Mouse (Mus musculus): ENCODE measurements at regions not wholly inside any gene's neighbourhood (a gene's known extent, or its start where the extent isn't known, plus 50 kb on each side); places are given as distances from the start of the nearest gene placed in this dataset.

DNA sequence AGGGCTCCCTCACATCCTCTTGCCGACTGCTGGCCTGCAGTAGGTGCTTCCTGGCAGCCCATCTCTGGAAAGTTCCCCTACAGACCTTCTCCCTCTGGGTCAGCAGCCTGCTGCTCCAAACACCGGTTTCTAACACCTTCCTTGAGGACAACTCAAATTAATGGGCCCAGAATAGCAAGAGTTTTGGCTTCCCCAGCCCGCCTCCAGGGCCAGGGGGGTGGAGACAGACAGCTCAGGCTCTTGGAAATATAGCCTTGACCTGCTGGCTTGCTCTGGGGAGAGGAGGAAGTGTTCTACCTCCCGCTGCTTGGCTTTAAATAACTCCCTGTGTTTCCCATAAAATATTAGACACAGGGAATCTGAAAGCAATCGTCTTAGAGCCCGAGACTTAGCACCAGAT is 349.8 kb downstream of the Ptpru start:
- DNase-seq (ENCODE audit: low spot score in 2 of 2), result no peak

DNA sequence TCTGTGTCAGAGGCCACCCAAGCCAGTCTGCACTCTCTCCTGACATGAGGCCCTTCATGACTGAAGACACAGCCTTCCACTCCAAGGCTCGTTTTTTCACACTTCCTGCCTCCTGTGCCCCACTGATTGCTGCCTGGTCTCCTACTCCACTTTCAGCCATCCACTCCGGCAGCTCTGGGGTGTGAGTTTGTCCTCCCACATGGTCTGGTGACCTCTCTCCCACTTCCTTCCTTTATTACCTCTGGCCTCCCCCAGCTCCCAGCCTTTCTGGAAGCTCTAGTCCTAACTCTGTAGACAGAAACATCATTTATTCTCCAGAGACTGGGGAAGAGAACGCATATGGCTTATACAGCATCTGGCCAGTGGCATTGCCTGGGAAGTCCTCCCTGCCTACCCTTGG is 349.0 kb downstream of the Ptpru start:
- no peak for DNase-seq (ENCODE audit: low spot score in 2 of 2)

DNA sequence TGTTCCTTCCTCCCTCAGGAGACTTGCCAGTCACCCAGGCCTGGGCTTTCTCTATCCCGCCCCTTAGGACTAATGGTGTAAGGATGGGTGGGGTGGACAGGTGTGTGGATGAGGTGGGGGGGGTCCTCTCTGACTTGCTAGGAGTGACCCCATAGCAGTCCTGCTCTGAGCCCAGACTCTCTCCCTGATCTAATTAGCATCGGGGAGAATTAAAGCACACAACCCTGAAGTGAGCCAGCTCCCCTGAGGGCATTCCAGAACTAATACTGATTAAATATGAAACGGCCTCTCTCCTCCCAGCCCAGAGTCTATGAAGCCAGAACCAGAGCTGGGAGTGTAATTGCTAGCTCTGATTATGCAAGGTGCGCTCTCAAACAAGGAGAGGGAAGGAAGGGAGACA is 346.1 kb downstream of the Ptpru start:
- DNase-seq (ENCODE audit: low spot score in 2 of 2), result no peak

DNA sequence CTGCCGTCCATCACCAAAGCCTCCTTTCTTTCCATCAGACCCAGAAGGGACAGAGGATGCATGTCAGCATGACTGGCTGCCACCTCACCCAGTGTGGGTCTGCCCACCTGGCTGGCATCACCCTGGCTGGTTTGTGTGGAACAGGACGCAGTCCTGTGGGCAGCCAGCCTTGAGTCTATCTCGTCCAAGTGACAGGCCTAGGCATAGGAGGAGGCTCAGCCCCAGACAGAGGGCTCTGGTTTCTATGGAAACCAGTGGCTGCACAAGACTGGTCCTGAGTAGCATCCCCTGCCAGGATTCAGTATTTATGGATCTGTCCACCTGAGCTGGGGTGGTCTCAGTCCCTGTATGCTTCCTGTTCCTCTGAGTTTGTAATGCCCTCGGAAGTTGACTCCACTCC is 344.4 kb downstream of the Ptpru start:
- no peak for DNase-seq (ENCODE audit: low spot score in 2 of 2)

DNA sequence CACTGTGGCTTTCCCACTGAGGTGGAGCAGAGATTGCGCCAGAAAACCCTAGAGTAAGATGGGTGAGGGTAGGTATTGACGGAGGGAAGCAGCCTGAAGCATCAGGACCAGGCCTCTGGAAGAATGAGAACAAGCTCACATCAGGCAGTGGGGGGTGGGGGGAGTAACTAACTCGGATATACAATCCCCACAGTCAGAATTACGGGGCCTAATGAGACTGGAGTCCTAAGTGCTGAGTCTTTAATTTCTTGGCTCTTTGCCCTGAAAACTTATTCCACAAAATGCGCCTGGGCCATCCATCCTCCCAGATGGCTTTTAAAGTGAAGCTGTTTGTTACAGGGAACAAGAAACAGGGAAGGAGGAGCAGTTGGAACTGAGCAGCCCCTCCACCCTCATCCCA is 341.2 kb downstream of the Ptpru start:
- no peak for DNase-seq (ENCODE audit: low spot score in 2 of 2)

DNA sequence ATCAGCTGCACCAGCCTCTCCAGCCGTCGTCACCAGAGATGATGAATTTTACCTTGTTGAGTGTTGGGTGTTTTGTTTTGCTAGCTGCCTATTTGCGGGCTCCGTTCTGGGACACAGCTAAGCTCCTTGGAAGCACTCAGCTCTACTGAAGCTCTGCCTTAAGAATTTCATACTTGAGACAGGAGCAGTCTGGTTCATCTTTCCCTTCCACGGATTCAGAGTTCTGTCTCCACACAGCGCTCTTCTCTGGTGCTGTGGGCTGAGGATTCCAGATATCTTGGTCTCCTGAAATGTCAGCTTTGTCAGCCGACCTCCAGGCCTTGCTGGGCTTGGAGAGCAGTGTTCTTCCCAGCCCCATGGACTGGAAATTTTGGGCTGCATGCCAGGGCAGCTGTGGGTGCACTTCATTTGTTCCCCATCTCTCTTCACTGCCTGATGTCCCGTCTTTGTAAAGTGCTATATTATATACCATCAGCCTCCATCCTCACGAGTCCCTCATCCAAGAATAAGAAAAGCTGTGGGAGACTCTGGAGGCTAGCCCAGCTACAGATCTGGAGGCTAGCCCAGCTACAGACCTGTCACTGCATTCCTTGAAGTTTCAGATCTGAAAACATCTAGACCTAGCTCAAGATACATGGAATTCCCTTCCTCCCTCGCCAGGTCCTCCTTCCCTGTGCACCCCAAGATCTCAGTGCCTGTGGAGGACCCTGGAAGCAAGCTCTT is 337.0 kb downstream of the Ptpru start:
- no peak for DNase-seq (ENCODE audit: low spot score in 2 of 2)

DNA sequence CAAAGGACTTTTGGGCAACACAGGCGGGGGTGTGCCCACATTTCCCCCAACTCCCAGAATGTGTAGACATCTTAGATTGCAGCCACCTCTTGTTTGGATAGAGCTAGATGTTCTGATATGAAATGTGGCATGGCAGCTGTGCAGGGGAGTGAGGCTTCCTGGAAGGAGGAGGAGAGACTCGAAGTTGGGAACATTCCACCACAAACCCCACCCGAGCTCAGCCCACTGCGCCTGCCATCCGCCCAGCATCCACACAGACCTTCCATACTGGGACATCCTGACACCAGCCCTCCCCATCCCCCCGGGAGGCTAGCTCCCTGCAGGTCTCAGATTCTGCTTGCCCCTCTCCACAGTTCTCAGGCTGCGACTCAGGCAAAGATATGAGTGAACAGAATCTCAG is 329.9 kb downstream of the Ptpru start:
- DNase-seq (ENCODE audit: low spot score in 2 of 2), result no peak

DNA sequence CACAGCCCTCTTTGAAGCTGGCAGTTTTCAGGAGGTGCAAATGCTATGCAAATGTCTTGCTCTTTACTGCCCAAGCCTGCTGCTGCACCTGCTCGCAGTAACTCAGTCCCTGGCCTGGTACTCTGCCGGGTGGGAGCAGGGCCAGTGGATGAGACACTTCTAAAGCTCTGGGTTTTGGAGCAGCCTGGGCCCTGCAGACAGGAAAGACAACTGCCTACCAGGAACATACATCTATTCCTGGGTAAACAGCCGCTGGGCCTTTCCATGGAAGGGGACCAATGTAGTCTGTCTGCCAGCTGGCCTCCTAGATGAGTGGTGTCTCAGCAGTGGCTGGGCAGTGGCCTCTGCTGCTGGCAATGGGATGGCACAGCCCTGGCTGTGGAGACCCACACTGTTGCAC is 326.5 kb downstream of the Ptpru start:
- no peak for DNase-seq (ENCODE audit: low spot score in 2 of 2)

DNA sequence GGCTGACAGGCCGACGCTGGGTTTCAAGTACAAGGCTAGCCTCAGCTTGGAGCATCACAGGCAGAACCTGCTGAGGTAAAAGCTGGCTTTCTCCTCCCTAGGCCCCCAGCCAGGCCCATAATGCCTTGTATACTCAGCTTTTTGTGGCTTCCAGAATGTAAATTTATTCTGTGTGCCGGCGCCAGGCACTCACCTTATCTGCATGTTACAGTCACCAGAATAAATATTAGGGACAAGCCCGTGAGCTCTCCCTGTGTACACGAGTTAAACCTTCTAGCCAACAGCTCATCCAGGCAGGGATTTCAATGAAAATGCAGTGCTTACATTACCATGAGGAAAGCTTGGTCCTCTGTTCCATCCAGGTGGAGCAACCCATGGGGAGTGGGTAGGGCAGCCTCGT is 325.3 kb downstream of the Ptpru start:
- no peak for DNase-seq (ENCODE audit: low spot score in 2 of 2)

DNA sequence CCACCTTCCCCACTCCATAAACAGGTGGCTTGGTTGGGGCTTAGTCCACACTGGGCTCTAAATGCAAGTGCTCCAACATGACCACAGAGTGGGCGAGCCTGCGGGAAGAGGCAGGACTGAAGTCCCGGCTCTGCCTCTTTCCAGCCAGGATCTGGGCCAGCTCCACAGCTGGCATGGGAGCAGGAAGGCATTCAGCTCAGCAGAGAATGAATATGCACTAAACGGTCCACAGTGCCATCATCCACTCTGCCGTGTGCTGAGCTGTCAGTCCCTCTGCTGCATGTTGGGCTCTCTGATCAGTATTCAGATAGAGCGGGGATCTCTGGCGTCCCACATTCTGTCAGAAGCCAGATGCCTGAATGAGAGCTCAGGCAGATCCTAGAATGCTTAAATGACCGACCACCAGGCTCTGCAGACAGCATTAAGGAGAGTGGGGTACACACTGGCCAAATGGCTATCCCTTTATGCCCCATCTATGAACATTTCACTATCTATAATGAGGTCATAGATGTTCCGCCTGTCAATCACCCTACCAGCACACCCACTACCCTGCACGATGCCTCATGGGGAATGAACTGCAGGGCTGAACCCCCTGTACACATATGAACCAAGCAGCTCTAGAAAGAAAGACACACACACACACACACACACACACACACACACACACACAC is 317.3 kb downstream of the Ptpru start:
- no peak for DNase-seq (ENCODE audit: low spot score in 2 of 2)

DNA sequence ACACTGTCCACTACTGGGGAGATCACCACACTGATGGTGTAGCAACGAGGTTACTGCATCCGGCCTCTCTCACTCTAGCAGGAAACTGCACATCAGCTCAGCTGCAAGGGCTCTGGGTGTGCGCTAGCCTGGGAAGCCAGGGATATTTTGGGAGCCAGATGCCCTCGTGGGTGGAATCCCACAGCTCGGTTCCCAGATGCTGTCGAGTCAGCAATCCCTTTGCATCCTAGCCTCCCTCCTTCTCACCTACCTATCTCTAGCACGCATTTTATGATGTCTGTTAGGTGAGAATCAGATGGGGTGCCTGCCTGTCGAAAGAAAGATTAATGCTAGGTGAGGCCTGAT is 316.8 kb downstream of the Ptpru start:
- DNase-seq (ENCODE audit: low spot score in 2 of 2), result no peak

DNA sequence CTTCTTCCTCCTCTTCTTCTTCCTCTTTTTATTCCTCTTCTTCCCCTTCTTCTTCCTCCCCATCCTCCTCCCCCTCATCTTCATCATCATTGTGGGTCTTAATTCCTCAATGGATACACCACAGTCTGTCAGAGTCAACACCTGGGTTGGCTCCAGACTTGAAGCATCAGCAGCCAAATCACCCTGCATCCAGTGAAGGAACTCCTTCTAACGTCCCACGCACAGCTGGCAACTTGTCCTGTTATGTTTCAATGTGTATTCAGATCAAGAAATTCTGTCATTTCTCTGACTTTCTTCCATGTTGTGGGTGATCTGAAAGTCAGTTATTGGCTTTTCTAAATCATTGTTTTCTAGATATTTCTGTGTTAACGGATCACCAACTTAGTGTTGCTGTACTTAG is 312.9 kb downstream of the Ptpru start:
- DNase-seq (ENCODE audit: low spot score in 2 of 2), result no peak

DNA sequence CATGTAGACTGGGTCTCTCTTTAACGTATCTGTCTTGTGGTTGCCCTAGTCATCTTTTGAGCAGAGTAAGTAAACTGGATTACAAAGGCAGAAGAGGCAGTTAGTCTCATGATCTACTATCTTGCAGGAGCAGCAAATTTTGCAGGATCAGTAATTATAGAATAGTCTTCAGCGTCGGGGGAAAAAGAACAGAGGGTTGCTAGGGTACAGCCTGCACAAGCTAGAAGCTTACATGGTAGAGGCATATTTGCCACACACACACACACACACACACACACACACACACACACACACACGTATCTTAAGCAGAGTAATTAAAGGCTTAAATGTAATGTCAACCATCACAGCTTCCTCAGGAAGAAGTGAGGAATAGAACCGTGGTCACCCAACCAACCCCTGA is 307.6 kb downstream of the Ptpru start:
- no peak for DNase-seq (ENCODE audit: low spot score in 2 of 2)

DNA sequence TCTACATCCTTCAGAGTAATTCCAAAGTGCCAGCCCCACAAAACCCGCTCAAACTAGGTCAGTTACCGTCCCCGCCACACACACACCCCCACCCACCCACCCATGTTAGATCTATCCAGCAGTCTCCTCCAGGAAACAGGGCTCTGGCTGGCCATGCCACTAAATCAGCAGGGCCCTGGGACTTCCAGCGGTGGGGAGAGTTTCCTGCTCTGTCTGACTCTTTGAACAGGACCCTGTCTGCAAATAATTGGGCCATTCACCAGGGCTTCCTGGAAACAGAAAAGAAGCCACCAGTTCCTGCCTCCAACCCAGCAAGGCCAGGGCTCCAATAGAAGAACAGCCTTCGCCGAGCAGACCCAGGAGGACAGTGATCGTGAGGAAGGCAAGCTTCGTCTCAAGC is 307.1 kb downstream of the Ptpru start:
- DNase-seq (ENCODE audit: low spot score in 2 of 2), result no peak

DNA sequence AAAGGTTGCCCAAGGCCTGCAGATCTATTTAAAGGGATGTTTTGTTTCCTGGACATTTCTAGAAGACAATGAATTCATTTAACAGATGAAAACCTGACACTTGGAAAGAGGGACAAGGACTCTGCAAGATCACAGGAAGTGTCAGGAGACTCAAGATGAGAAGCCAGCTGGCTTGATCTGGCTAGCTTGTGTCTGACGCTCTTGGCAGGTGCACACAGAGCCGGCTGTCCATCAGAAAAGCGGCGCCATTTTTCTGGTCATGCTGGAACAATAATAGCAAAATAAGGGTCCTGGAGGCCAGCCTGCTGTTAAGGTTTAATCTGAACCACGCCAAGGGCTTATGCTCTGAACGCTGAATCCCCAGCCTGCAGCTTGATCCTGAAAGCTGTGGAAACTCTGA is 303.3 kb downstream of the Ptpru start:
- DNase-seq (ENCODE audit: low spot score in 2 of 2), result no peak

DNA sequence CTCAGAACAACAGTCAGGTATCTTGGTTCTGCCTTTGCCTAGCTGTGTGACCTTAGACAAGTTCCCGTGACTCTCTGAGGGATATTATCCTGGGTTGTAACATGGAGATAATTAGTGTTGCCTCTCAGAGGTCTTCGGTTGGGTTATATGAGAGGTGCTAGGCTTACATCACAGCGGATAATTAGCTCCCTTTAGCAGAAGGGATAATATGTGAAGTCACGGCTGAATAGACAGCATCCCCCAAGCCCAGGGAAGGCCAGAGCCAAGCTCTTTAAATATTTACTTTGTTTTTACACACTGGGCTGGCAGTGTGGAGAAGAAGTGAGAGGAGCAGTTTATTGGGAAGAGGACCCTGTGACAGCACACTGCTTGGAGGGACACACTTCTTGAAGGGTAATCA is 299.9 kb downstream of the Ptpru start:
- no peak for DNase-seq (ENCODE audit: low spot score in 2 of 2)

DNA sequence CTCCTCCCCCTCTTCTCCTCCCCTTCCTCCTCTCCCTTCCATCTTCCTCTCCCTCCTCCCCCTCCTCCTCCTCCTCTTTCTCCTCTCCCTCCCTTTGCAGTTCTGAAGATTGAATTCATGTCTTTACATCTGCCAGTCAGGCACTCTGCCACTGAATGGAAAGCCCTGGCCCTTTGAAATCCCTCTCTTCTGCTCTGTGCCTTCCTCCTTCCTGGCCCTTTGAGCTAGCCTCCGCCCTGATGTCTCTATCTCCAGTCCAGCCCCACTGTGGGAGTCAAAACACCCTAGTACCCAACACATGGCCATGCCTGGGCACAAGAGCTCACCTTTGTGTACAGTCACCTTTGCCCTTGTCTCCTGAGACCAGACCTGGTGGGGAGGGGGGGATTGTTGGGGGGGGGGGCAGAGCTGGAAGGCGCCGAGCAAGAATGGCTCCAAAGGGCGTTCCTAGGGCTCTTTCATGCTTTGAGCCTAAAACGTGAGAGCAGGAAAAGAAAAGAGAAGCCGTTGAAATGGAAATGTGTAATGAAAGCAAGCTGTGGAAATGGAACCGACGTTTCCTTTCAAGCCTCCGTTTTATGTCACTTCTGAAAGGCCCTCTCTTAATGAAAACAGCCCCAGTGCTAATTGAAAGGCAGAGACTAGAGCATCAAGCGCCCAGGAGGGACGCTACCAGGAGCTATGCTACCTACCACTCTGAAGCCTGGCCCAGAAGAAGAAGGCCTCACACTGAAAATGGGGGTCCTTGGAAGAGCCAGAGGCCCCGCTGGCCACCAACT is 291.5 kb downstream of the Ptpru start:
- no peak for DNase-seq (ENCODE audit: low spot score in 2 of 2)

DNA sequence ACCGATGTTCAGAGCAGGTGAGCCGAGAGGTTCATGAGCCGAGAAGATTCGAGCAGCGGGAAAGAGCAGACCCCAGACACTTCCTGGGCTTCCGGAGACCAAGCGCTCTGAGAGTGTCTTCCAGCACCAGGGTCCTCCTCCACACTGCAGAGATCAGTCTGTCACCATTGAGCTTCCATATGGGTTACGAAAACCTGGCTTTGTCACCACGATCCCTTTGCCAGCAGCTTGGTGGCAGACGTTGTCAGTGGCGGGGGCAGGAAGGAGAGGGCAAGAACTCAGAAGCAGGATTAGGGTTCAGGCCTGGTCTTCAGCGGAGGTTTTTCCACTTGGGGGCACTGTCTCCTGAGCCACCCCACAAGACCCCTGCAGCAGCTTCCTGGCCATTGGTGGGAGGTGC is 288.5 kb downstream of the Ptpru start:
- no peak for DNase-seq (ENCODE audit: low spot score in 2 of 2)

DNA sequence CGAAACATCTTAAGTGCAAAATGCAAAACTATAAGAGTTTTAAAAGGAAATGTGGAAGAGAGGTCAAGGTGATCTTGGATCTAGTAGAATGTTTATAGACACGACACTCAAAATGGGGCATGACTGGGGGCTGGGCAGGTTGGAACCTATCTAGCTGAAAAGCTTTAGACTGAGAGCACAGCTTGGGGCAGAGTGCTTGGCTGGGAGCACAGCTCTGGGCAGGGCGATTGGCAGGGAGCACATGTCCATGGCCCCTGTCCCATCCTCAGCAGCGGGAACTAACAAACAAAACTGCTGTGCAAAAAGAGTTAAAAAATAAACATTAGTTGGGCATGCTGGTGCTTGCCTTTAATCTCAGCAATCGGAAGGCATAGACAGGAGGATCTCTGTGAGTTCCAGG is 279.6 kb downstream of the Ptpru start:
- no peak for DNase-seq (ENCODE audit: low spot score in 2 of 2)

DNA sequence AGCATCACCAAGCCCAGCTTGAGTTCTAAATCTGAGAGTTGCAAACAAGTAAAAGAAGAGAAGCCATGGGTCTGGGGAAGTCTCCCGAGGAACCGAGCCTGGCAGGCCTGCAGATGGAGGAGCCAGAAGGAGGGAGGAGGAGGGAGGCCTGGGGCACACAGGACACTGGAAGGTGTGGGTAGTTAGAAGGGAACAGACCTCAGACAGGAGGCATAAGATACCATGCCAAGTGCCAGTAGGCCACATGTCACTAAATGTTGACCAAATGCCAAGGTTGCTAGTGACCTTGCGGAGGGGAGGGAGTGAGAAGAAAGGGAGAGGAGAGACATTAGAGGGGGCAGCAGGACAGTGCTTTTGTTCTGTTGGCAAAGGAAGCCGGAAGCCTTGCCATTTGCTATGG is 274.2 kb downstream of the Ptpru start:
- DNase-seq (ENCODE audit: low spot score in 2 of 2), result no peak

DNA sequence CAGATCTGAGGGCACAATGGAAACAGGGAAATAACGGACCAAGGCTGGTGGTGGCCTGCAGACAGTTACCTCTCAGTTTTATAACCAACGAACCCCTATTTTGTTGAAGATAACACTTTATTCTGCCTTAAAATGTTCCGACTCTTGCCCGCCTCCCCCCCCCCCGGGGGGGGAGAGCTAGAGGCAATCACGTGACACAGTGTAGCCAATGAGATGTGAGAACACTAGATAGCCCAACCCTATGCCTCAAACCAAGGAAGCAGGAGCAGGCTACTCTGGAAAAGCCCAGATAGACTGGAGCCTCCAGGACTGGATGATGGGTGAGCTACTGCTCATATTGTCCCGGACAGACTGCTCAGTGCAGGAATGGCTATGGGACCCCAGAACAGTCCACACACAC is 272.9 kb downstream of the Ptpru start:
- DNase-seq (ENCODE audit: low spot score in 2 of 2), result no peak

DNA sequence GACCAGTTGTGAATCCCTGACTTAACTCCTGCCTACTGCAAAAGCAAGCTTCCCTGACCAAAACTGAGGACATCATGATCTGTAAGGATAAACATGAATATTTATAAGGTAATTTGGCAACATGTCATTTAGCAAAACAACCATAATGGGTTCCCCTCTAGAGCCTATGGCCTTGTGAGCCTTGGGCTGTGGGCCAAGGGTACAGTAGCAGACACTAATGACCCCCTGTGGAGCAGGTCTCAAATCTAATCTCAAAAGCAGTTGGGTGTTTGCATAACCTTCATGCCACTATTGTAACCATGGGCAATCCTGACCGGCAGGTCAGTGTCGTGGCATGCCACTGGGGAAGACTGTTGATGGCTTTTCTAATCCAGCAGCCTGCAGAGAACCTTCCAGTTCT is 270.8 kb downstream of the Ptpru start:
- no peak for DNase-seq (ENCODE audit: low spot score in 2 of 2)

DNA sequence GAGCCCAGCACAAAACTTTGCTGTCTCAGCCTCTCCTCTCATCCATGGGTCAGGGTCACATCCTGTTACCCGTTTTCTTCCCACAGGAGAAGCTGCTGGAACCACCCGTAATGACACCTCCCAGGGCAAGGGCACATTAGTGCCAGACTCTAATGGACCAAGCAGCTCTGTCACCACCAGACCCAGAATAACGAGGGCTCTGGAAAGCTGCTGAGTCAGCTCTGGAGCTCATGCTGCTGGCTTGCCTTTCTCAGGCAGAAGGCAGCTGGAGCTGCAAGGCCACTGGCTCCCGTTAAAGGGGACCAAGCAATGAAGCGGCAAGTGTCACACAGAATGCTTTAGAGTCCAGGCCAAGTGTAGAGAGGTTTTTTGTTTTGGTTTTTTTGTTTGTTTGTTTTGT is 268.9 kb downstream of the Ptpru start:
- no peak for DNase-seq (ENCODE audit: low spot score in 2 of 2)
